Mouse (Mus musculus): ENCODE data around the gene Prkch.

DNA sequence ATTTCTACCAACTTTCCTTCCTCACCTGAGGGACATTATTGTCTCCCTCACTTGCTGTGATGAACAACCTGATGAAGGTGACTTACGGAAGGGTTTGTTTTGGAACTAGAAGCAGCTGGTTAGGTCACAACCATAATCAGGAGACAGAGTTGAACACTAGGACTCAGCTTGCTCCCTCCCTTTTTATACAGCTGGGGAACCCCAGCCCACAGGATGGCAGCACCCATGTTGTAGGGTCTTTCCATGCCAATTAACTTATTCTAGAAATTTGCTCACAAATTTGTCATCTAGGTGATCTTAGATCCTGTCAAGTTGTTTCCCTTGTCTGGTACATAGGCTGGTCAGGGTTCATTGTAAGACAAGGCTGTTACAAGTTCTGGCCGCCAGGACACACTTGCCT, 130.7 kb downstream of the Prkch start:
- TF ChIP-seq CTCF (IDR thresholded peaks at IDR 0.05; ENCODE audit: borderline replicate concordance, insufficient read depth, low read depth, low read length) = no peak
- no peak for TF ChIP-seq POLR2A (IDR thresholded peaks at IDR 0.05; ENCODE audit: borderline replicate concordance, insufficient read depth, low read length)
